20 mouse cellular contexts compared by ENCODE assay signal in the genomic region with DNA sequence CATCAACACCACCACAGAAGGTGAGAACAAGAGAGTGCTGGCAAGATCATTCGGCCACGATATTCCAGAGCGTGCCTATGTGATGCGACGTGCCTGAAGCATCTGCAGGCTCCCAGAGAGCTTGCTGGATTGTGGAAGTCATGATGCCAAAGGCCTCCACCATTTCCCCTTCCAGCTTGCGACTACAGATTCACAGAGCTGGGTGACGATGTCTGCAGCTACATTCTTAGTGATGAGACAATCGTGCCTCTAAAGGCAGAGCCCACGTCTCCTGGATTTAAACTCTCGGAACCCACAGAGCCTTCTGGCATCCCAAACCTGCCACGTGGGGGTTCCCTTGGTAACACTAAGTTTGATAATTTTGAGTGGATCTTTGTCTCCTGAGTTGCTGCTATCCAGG. TPM values are rescaled to one million over a fixed set of nuclear protein-coding genes. Genes with fewer than 3 reads are reported as not detected.
DNase-seq lines count a peak whose midpoint lies in the region; ATAC-seq lines count a peak whose summit lies in the region.
"Had no signal": no experiment of that assay in that cellular context is flagged by ENCODE, and none has a peak within 500 bp of the region (broad histone marks: within the 10 kb centered on the region; RNA-seq: fewer than 3 reads in every experiment).

No protein-coding gene starts in this region.

- no peak for DNase-seq in frontal cortex, postnatal 14 days (ENCODE audit: low spot score in 2 of 2)
- DNase-seq in brain, adult 2 months (ENCODE audit: low read depth, low spot score) = peak; percentile 74
- DNase-seq in telencephalon, adult 2 months (ENCODE audit: low read depth, low spot score) = peak; percentile 65
- DNase-seq in adrenal gland, adult 2 months = no peak
- DNase-seq: adrenal gland, postnatal 14 days; adrenal gland, postnatal 36 days; B cell, adult 2 months; cerebellum, adult 11 months; cerebellum, adult 18-20 months; cerebellum, adult 8-10 months; cerebellum, adult 9-11 months; cerebellum, postnatal 14 days; cerebellum, postnatal 36 days; forebrain, postnatal 0 days had no signal

- peak; percentile 87 for ATAC-seq in frontal cortex, adult (ENCODE audit: low TSS enrichment)
- ATAC-seq: activated CD4-positive, CD25-positive, alpha-beta regulatory T cell, adult 4 months; CD4-positive, CD25-positive, alpha-beta regulatory T cell, adult 4 months; forebrain, embryonic 13.5 days; forebrain, embryonic 15.5 days; forebrain, postnatal 0 days; Patski had no signal

RNA-seq across cellular contexts. Expression of a gene that starts 21.7 kb away (rescaled TPM):
- 100 to 1,000 TPM; 135 to 181 TPM for total RNA-seq in adrenal gland, adult 2 months (2021)
- 26.9 and 28.8 TPM in 2 replicates for polyA plus RNA-seq in adrenal gland, adult 2 months (2012; rRNA removed)

Comparison
In these comparisons a context has a peak if more than half of its experiments do, and no peak if none do; other contexts are left out.
1. DNase-seq: peak in brain, adult 2 months (single experiment) and telencephalon, adult 2 months (single experiment); none in frontal cortex, postnatal 14 days (0 of 2) and adrenal gland, adult 2 months (single experiment).